Mouse (Mus musculus) C2C12 (cell line): ENCODE results near the gene Nav2.
A peak's percentile ranks its signal among the peaks of the same experiment; 100 is the strongest.

Source experiments
- CEBPB ChIP-seq: IDR thresholded peaks from one replicate; pipeline ENCODE4 v1.6.1; 2011; ENCODE audit warnings: low read depth, mild to moderate bottlenecking, control low read depth, moderate library complexity
- CTCF ChIP-seq: IDR thresholded peaks from one replicate; pipeline ENCODE4 v1.5.1; 2011; ENCODE audit not compliant: control insufficient read depth, insufficient read depth, insufficient read length
- MAX ChIP-seq: IDR thresholded peaks from one replicate; pipeline ENCODE4 v1.6.1; 2011; ENCODE audit warnings: mild to moderate bottlenecking, control low read depth
- MYOG ChIP-seq: IDR thresholded peaks from one replicate; pipeline ENCODE4 v1.6.1; 2011; ENCODE audit not compliant: control insufficient read depth, insufficient read length; ENCODE audit errors: extremely low read depth

DNA sequence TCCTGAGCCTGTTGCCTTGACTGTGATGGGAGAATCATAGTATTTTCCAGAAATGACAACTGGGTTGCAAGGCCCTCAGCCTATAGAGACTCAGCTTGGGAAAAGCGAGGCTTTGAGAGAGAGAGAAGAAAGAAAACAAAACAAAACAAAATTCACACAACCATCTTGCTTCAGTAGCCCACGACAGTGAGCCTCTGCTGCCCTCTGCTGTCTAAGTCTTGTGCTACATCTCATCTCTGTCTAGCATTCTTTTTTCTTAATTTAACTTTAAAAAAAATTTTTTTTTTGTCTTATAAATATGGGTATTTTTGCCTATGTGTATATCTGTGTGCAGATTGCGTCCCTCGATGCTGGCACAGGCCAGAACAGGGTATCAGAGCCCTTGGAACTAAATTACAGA lies 517.5 kb downstream of the Nav2 start:
- TF ChIP-seq CTCF (peak; percentile 19), MYOG (no peak), MAX (no peak), CEBPB (no peak)
